Mouse (Mus musculus) c-Kit-positive CD71-positive TER-119-negative erythroid progenitor cells, embryonic 14.5 days (primary cell): ENCODE measurements around the gene Nradd.

Experiments
- DNase-seq: peaks from one replicate; pipeline ENCODE4 v3.0.0-alpha.2; 2013; ENCODE audit warnings: low read depth

Gene Nradd

GRCm38 (mm10) chr9:110611471-110611870 is 12.8 kb downstream of the Nradd start:
- DNase-seq: no peak

- DNase-seq: no peak
These were observed 40.7 kb downstream of the Nradd start for GRCm38 (mm10) chr9:110583521-110583920.

- no peak for DNase-seq
These were observed 42.1 kb downstream of the Nradd start for GRCm38 (mm10) chr9:110582161-110582560.
